9 mouse cellular contexts compared by ENCODE assay signal in genomic region chr4:43629106-43629817, GRCm38 (mm10). TPM values are rescaled to one million over a fixed set of nuclear protein-coding genes. Genes with fewer than 3 reads are reported as not detected.
DNase-seq lines count a peak whose midpoint lies in the region; ATAC-seq and TF ChIP-seq lines count a peak whose summit lies in the region.
"Had no signal": no experiment of that assay in that cellular context is flagged by ENCODE, and none has a peak within 500 bp of the region (broad histone marks: within the 10 kb centered on the region; RNA-seq: fewer than 3 reads in every experiment).

No protein-coding gene starts in this region.

- no peak overlapping the region for H3K4me2 ChIP-seq in intestine, embryonic 14.5 days (ENCODE audit: low read length)
- no peak overlapping the region for H3K4me2 ChIP-seq in intestine, postnatal 0 days (replicated peaks; ENCODE audit: low read depth)
- no peak overlapping the region for H3K4me2 ChIP-seq in hindbrain, embryonic 11.5 days (replicated peaks; ENCODE audit: low read depth, low read length)
- peak overlapping the region; percentile 24; the same call in 1 of the 2 replicates for H3K4me2 ChIP-seq in midbrain, postnatal 0 days (ENCODE audit: low read depth, low read length, poor library complexity, severe bottlenecking)
- no peak overlapping the region for H3K4me2 ChIP-seq in kidney, embryonic 14.5 days (replicated peaks; ENCODE audit: low read depth, low read length)

- H3K9me3 ChIP-seq in intestine, embryonic 14.5 days (ENCODE audit: control insufficient read depth, low read length): peaks cover 10% of the 10 kb centered on the region
- peaks cover 10% of the 10 kb centered on the region for H3K9me3 ChIP-seq in intestine, postnatal 0 days (ENCODE audit: control insufficient read depth)
- H3K9me3 ChIP-seq in hindbrain, embryonic 11.5 days (ENCODE audit: control insufficient read depth, low read length): no peaks in the 10 kb centered on the region; the same call in 1 of the 2 replicates
- H3K9me3 ChIP-seq in midbrain, postnatal 0 days (ENCODE audit: low read length): no peaks in the 10 kb centered on the region
- H3K9me3 ChIP-seq in kidney, embryonic 14.5 days (ENCODE audit: control insufficient read depth, low read length): peaks cover 13% of the 10 kb centered on the region; the same call in 1 of the 2 replicates

- H3K36me3 ChIP-seq in intestine, embryonic 14.5 days (ENCODE audit: control insufficient read depth, insufficient read depth, low read length): no peaks in the 10 kb centered on the region
- no peaks in the 10 kb centered on the region for H3K36me3 ChIP-seq in intestine, postnatal 0 days (ENCODE audit: control insufficient read depth, insufficient read depth)
- no peaks in the 10 kb centered on the region for H3K36me3 ChIP-seq in hindbrain, embryonic 11.5 days (ENCODE audit: control insufficient read depth, insufficient read depth, low read length)
- no peaks in the 10 kb centered on the region for H3K36me3 ChIP-seq in midbrain, postnatal 0 days (ENCODE audit: insufficient read depth, low read length)
- no peaks in the 10 kb centered on the region for H3K36me3 ChIP-seq in kidney, embryonic 14.5 days (ENCODE audit: control insufficient read depth, insufficient read depth, low read length)

- no peak for TF ChIP-seq CTCF in intestine, postnatal 0 days (IDR thresholded peaks at IDR 0.05; ENCODE audit: low read depth)
- no peak for TF ChIP-seq CTCF in midbrain, postnatal 0 days (IDR thresholded peaks at IDR 0.05)

- peaks cover 24% of the 10 kb centered on the region for H3K4me1 ChIP-seq in intestine, embryonic 14.5 days (replicated peaks; ENCODE audit: control insufficient read depth, insufficient read depth, low read length)
- H3K4me1 ChIP-seq in intestine, postnatal 0 days (replicated peaks; ENCODE audit: control insufficient read depth, insufficient read depth, low read length): no peaks in the 10 kb centered on the region
- H3K4me1 ChIP-seq in hindbrain, embryonic 11.5 days (replicated peaks; ENCODE audit: control insufficient read depth, insufficient read depth, low read length): peaks cover 14% of the 10 kb centered on the region
- H3K4me1 ChIP-seq in midbrain, postnatal 0 days (ENCODE audit: insufficient read depth, low read length): peaks cover 23% of the 10 kb centered on the region
- peaks cover 15% of the 10 kb centered on the region for H3K4me1 ChIP-seq in kidney, embryonic 14.5 days (ENCODE audit: control insufficient read depth, insufficient read depth, low read length)

- peak; percentile 47 for DNase-seq in intestine, embryonic 14.5 days (ENCODE audit: low spot score)
- DNase-seq in cerebellum, adult 8-10 months: peak; percentile 48
- DNase-seq in hindbrain, embryonic 11.5 days (ENCODE audit: low spot score): peak; percentile 37
- peak; percentile 62 for DNase-seq in midbrain, postnatal 0 days (ENCODE audit: low spot score)
- no peak for DNase-seq in frontal cortex, postnatal 25 days (ENCODE audit: low spot score in 2 of 2)
- DNase-seq in adrenal gland, postnatal 4 days (ENCODE audit: low spot score in 2 of 2): no peak

- H3K4me3 ChIP-seq in intestine, embryonic 14.5 days (ENCODE audit: low read depth, low read length): no peak overlapping the region
- no peak overlapping the region for H3K4me3 ChIP-seq in intestine, postnatal 0 days (ENCODE audit: low read depth, low read length)
- H3K4me3 ChIP-seq in hindbrain, embryonic 11.5 days (ENCODE audit: low read depth, low read length): no peak overlapping the region
- no peak overlapping the region for H3K4me3 ChIP-seq in midbrain, postnatal 0 days (ENCODE audit: low read depth, low read length)
- no peak overlapping the region for H3K4me3 ChIP-seq in kidney, embryonic 14.5 days (ENCODE audit: low read length)

- no peak for ATAC-seq in intestine, embryonic 14.5 days (replicated peaks; ENCODE audit: low FRiP score, low TSS enrichment, low read depth)
- ATAC-seq in intestine, postnatal 0 days: no peak
- ATAC-seq in hindbrain, embryonic 11.5 days (ENCODE audit: low FRiP score): no peak
- ATAC-seq in midbrain, postnatal 0 days (ENCODE audit: low FRiP score): peak; percentile 59; the same call in 1 of the 2 replicates
- ATAC-seq in kidney, embryonic 14.5 days (ENCODE audit: low FRiP score, low TSS enrichment): no peak

- H3K27ac ChIP-seq in intestine, embryonic 14.5 days (ENCODE audit: low read depth): no peak overlapping the region
- H3K27ac ChIP-seq in intestine, postnatal 0 days (ENCODE audit: low read depth, low read length): no peak overlapping the region
- no peak overlapping the region for H3K27ac ChIP-seq in hindbrain, embryonic 11.5 days (ENCODE audit: low read depth, low read length)
- H3K27ac ChIP-seq in midbrain, postnatal 0 days (ENCODE audit: low read depth, low read length): no peak overlapping the region
- no peak overlapping the region for H3K27ac ChIP-seq in kidney, embryonic 14.5 days (ENCODE audit: low read depth, low read length)

- 48% methylated on average over 20 of the region's 20 CpGs for whole genome bisulfite sequencing in intestine, embryonic 14.5 days
- WGBS in intestine, postnatal 0 days: 51% methylated on average over 20 of the region's 20 CpGs
- 39% methylated on average over 20 of the region's 20 CpGs for WGBS in hindbrain, embryonic 11.5 days
- 36% methylated on average over 20 of the region's 20 CpGs for WGBS in midbrain, postnatal 0 days
- WGBS in kidney, embryonic 14.5 days: 49% methylated on average over 20 of the region's 20 CpGs

- no peaks in the 10 kb centered on the region for H3K27me3 ChIP-seq in intestine, embryonic 14.5 days (replicated peaks; ENCODE audit: control insufficient read depth, insufficient read depth, low read length)
- H3K27me3 ChIP-seq in intestine, postnatal 0 days (replicated peaks; ENCODE audit: control insufficient read depth, insufficient read depth, low read length): peaks cover 16% of the 10 kb centered on the region; the same call in 1 of the 2 replicates
- peaks cover 4% of the 10 kb centered on the region; the same call in 1 of the 2 replicates for H3K27me3 ChIP-seq in hindbrain, embryonic 11.5 days (ENCODE audit: control insufficient read depth, insufficient read depth, low read length)
- no peaks in the 10 kb centered on the region for H3K27me3 ChIP-seq in midbrain, postnatal 0 days (ENCODE audit: insufficient read depth, low read length)
- no peaks in the 10 kb centered on the region for H3K27me3 ChIP-seq in kidney, embryonic 14.5 days (ENCODE audit: control insufficient read depth, insufficient read depth, low read length)

- no peak overlapping the region for H3K9ac ChIP-seq in intestine, embryonic 14.5 days (ENCODE audit: low read length)
- H3K9ac ChIP-seq in intestine, postnatal 0 days (ENCODE audit: low read depth, low read length): no peak overlapping the region
- no peak overlapping the region for H3K9ac ChIP-seq in hindbrain, embryonic 11.5 days (ENCODE audit: low read depth, low read length)
- H3K9ac ChIP-seq in midbrain, postnatal 0 days (replicated peaks; ENCODE audit: low read length, poor library complexity, severe bottlenecking): no peak overlapping the region
- H3K9ac ChIP-seq in kidney, embryonic 14.5 days (ENCODE audit: low read depth, low read length): no peak overlapping the region

RNA-seq across cellular contexts. Expression of gene Npr2, which starts 2.5 kb away (rescaled TPM):
- polyA plus RNA-seq in intestine, embryonic 14.5 days (2014; fragmentation: Nextera tagmentation; extraction: Ambion mirVana): 11.1 and 12.1 TPM in 2 replicates
- polyA plus RNA-seq in intestine, postnatal 0 days (2015; fragmentation: Nextera tagmentation; extraction: Ambion mirVana): 3.5 and 4.1 TPM in 2 replicates
- 19.9 and 25.5 TPM in 2 replicates for polyA plus RNA-seq in hindbrain, embryonic 11.5 days (2014; fragmentation: Nextera tagmentation; extraction: Ambion mirVana)
- total RNA-seq in midbrain, postnatal 0 days (2014; rRNA removed): 28.2 and 30.5 TPM in 2 replicates
- polyA plus RNA-seq in midbrain, postnatal 0 days (2015; fragmentation: Nextera tagmentation; extraction: Ambion mirVana): 8.1 and 8.6 TPM in 2 replicates
- polyA plus RNA-seq in kidney, embryonic 14.5 days (2014; fragmentation: Nextera tagmentation; extraction: Ambion mirVana): 6.0 and 11.1 TPM in 2 replicates
- total RNA-seq in adrenal gland, postnatal 4 days (2021): 10 to 100 TPM; 43.0 to 47.5 TPM

RNA-seq across cellular contexts. Expression of gene Spag8, which starts 24.1 kb away (rescaled TPM):
- polyA plus RNA-seq in intestine, embryonic 14.5 days (2014; fragmentation: Nextera tagmentation; extraction: Ambion mirVana): 0.74 and 1.2 TPM in 2 replicates
- 0.08 and 0.22 TPM in 2 replicates for polyA plus RNA-seq in intestine, postnatal 0 days (2015; fragmentation: Nextera tagmentation; extraction: Ambion mirVana)
- polyA plus RNA-seq in hindbrain, embryonic 11.5 days (2014; fragmentation: Nextera tagmentation; extraction: Ambion mirVana): 5.7 and 6.5 TPM in 2 replicates
- 9.3 and 10.2 TPM in 2 replicates for total RNA-seq in midbrain, postnatal 0 days (2014; rRNA removed)
- polyA plus RNA-seq in midbrain, postnatal 0 days (2015; fragmentation: Nextera tagmentation; extraction: Ambion mirVana): 7.3 and 8.5 TPM in 2 replicates
- polyA plus RNA-seq in kidney, embryonic 14.5 days (2014; fragmentation: Nextera tagmentation; extraction: Ambion mirVana): 0.93 and 1.3 TPM in 2 replicates
- 1 to 10 TPM; 1.2 to 1.4 TPM for total RNA-seq in adrenal gland, postnatal 4 days (2021)
- total RNA-seq: megakaryocyte-erythroid progenitor cell, adult 5-6 weeks had no signal

RNA-seq across cellular contexts. Expression of gene Hint2, which starts 27.0 kb away (rescaled TPM):
- 113 and 115 TPM in 2 replicates for polyA plus RNA-seq in intestine, embryonic 14.5 days (2014; fragmentation: Nextera tagmentation; extraction: Ambion mirVana)
- 270 and 305 TPM in 2 replicates for polyA plus RNA-seq in intestine, postnatal 0 days (2015; fragmentation: Nextera tagmentation; extraction: Ambion mirVana)
- 69.9 and 70.2 TPM in 2 replicates for polyA plus RNA-seq in hindbrain, embryonic 11.5 days (2014; fragmentation: Nextera tagmentation; extraction: Ambion mirVana)
- 51.6 and 60.7 TPM in 2 replicates for total RNA-seq in midbrain, postnatal 0 days (2014; rRNA removed)
- polyA plus RNA-seq in midbrain, postnatal 0 days (2015; fragmentation: Nextera tagmentation; extraction: Ambion mirVana): 80.1 and 83.1 TPM in 2 replicates
- 107 and 136 TPM in 2 replicates for polyA plus RNA-seq in kidney, embryonic 14.5 days (2014; fragmentation: Nextera tagmentation; extraction: Ambion mirVana)
- total RNA-seq in adrenal gland, postnatal 4 days (2021): 10 to 100 TPM; 76.5 to 83.8 TPM

RNA-seq across cellular contexts. Expression of gene Tmem8b, which starts 39.5 kb away (rescaled TPM):
- 4.2 TPM in 2 replicates for polyA plus RNA-seq in intestine, embryonic 14.5 days (2014; fragmentation: Nextera tagmentation; extraction: Ambion mirVana)
- 1.6 and 1.9 TPM in 2 replicates for polyA plus RNA-seq in intestine, postnatal 0 days (2015; fragmentation: Nextera tagmentation; extraction: Ambion mirVana)
- polyA plus RNA-seq in hindbrain, embryonic 11.5 days (2014; fragmentation: Nextera tagmentation; extraction: Ambion mirVana): 5.7 and 7.2 TPM in 2 replicates
- 28.7 and 30.0 TPM in 2 replicates for total RNA-seq in midbrain, postnatal 0 days (2014; rRNA removed)
- polyA plus RNA-seq in midbrain, postnatal 0 days (2015; fragmentation: Nextera tagmentation; extraction: Ambion mirVana): 9.3 and 13.7 TPM in 2 replicates
- 2.6 and 3.2 TPM in 2 replicates for polyA plus RNA-seq in kidney, embryonic 14.5 days (2014; fragmentation: Nextera tagmentation; extraction: Ambion mirVana)
- 10 to 100 TPM; 11.3 to 11.6 TPM for total RNA-seq in adrenal gland, postnatal 4 days (2021)

RNA-seq across cellular contexts. Expression of gene Fam221b, which starts 39.7 kb away (rescaled TPM):
- polyA plus RNA-seq in intestine, embryonic 14.5 days (2014; fragmentation: Nextera tagmentation; extraction: Ambion mirVana): 2.9 and 3.9 TPM in 2 replicates
- polyA plus RNA-seq in intestine, postnatal 0 days (2015; fragmentation: Nextera tagmentation; extraction: Ambion mirVana): 6.0 and 6.7 TPM in 2 replicates
- 2.2 and 2.4 TPM in 2 replicates for polyA plus RNA-seq in hindbrain, embryonic 11.5 days (2014; fragmentation: Nextera tagmentation; extraction: Ambion mirVana)
- 0.09 TPM in 1 of 2 replicates, not detected in the other for total RNA-seq in midbrain, postnatal 0 days (2014; rRNA removed)
- polyA plus RNA-seq in midbrain, postnatal 0 days (2015; fragmentation: Nextera tagmentation; extraction: Ambion mirVana): 1.4 and 1.5 TPM in 2 replicates
- polyA plus RNA-seq in kidney, embryonic 14.5 days (2014; fragmentation: Nextera tagmentation; extraction: Ambion mirVana): 2.6 and 3.7 TPM in 2 replicates
- total RNA-seq in adrenal gland, postnatal 4 days (2021): under 1 TPM; 0.31 to 0.62 TPM

Comparison
In these comparisons a context has a peak if more than half of its experiments do, and no peak if none do; other contexts are left out.
1. DNase-seq: peak in intestine, embryonic 14.5 days (single experiment), cerebellum, adult 8-10 months (single experiment), hindbrain, embryonic 11.5 days (single experiment) and midbrain, postnatal 0 days (single experiment); none in frontal cortex, postnatal 25 days (0 of 2) and adrenal gland, postnatal 4 days (0 of 2).